23 mouse cellular contexts compared by ENCODE assay signal in genomic region chr16:33170716-33171587, GRCm38 (mm10). TPM values are rescaled to one million over a fixed set of nuclear protein-coding genes. Genes with fewer than 3 reads are reported as not detected.
DNase-seq lines count a peak whose midpoint lies in the region; ATAC-seq lines count a peak whose summit lies in the region.
"Had no signal": no experiment of that assay in that cellular context is flagged by ENCODE, and none has a peak within 500 bp of the region (broad histone marks: within the 10 kb centered on the region; RNA-seq: fewer than 3 reads in every experiment).

No protein-coding gene starts in this region.

- H3K9me3 ChIP-seq in liver, embryonic 13.5 days (replicated peaks): no peaks in the 10 kb centered on the region
- no peaks in the 10 kb centered on the region for H3K9me3 ChIP-seq in liver, embryonic 11.5 days (ENCODE audit: control insufficient read depth, low read length)
- H3K9me3 ChIP-seq in kidney, embryonic 15.5 days (replicated peaks): no peaks in the 10 kb centered on the region; the same call in 1 of the 2 replicates
- H3K9me3 ChIP-seq in limb, embryonic 12.5 days: no peaks in the 10 kb centered on the region
- H3K9me3 ChIP-seq in heart, embryonic 11.5 days (replicated peaks; ENCODE audit: control insufficient read depth, low read length): no peaks in the 10 kb centered on the region
- no peaks in the 10 kb centered on the region for H3K9me3 ChIP-seq in hindbrain, embryonic 10.5 days
- H3K9me3 ChIP-seq: embryonic facial prominence, embryonic 15.5 days; heart, embryonic 13.5 days; midbrain, embryonic 13.5 days; stomach, embryonic 15.5 days had no signal

- no peak overlapping the region for H3K9ac ChIP-seq in liver, embryonic 13.5 days
- H3K9ac ChIP-seq in liver, embryonic 11.5 days (ENCODE audit: low read depth, low read length): no peak overlapping the region
- H3K9ac ChIP-seq in kidney, embryonic 15.5 days: no peak overlapping the region
- H3K9ac ChIP-seq in limb, embryonic 12.5 days (replicated peaks): no peak overlapping the region
- H3K9ac ChIP-seq in heart, embryonic 11.5 days (ENCODE audit: low read depth, low read length): no peak overlapping the region
- H3K9ac ChIP-seq: embryonic facial prominence, embryonic 15.5 days; heart, embryonic 13.5 days; limb, embryonic 13.5 days; lung, embryonic 14.5 days; midbrain, embryonic 13.5 days; stomach, embryonic 15.5 days had no signal

- H3K4me3 ChIP-seq in liver, embryonic 13.5 days (replicated peaks): no peak overlapping the region
- H3K4me3 ChIP-seq in liver, embryonic 11.5 days (ENCODE audit: low read depth, low read length): no peak overlapping the region
- no peak overlapping the region for H3K4me3 ChIP-seq in kidney, embryonic 15.5 days (replicated peaks)
- no peak overlapping the region for H3K4me3 ChIP-seq in limb, embryonic 12.5 days (replicated peaks)
- H3K4me3 ChIP-seq in heart, embryonic 11.5 days (ENCODE audit: low read depth, low read length): no peak overlapping the region
- H3K4me3 ChIP-seq in hindbrain, embryonic 10.5 days: no peak overlapping the region
- H3K4me3 ChIP-seq: embryonic facial prominence, embryonic 15.5 days; heart, embryonic 13.5 days; left cerebral cortex, adult 2 months; limb, embryonic 13.5 days; midbrain, embryonic 13.5 days; stomach, embryonic 15.5 days had no signal

- H3K36me3 ChIP-seq in liver, embryonic 13.5 days: no peaks in the 10 kb centered on the region
- no peaks in the 10 kb centered on the region for H3K36me3 ChIP-seq in liver, embryonic 11.5 days (ENCODE audit: control insufficient read depth, insufficient read depth, low read length)
- H3K36me3 ChIP-seq in kidney, embryonic 15.5 days: no peaks in the 10 kb centered on the region
- H3K36me3 ChIP-seq in limb, embryonic 12.5 days: no peaks in the 10 kb centered on the region
- H3K36me3 ChIP-seq in heart, embryonic 11.5 days (ENCODE audit: control insufficient read depth, insufficient read depth, low read length): no peaks in the 10 kb centered on the region
- H3K36me3 ChIP-seq in hindbrain, embryonic 10.5 days: no peaks in the 10 kb centered on the region
- H3K36me3 ChIP-seq: embryonic facial prominence, embryonic 15.5 days; heart, embryonic 13.5 days; limb, embryonic 13.5 days; midbrain, embryonic 13.5 days; stomach, embryonic 15.5 days had no signal

- DNase-seq in liver, embryonic 13.5 days: no peak
- no peak for DNase-seq in liver, embryonic 11.5 days (ENCODE audit: low spot score)
- peak; percentile 10 for DNase-seq in forelimb bud, embryonic 11.5 days (ENCODE audit: low read depth, low spot score)
- DNase-seq in hindbrain, embryonic 10.5 days (ENCODE audit: low spot score): no peak
- no peak for DNase-seq in frontal cortex, postnatal 36 days (ENCODE audit: low spot score in 2 of 2)
- DNase-seq: adrenal gland, postnatal 14 days; cerebellum, adult 9-10 months; embryo, embryonic 11 days; heart, postnatal 36 days; lung, embryonic 14.5 days; lung, postnatal 4 days; thymus, postnatal 14 days had no signal

- WGBS in liver, embryonic 13.5 days (ENCODE audit: insufficient replicate concordance): 60% methylated on average over 9 of the region's 9 CpGs
- WGBS in liver, embryonic 11.5 days: 61% methylated on average over 9 of the region's 9 CpGs
- WGBS in kidney, embryonic 15.5 days: 64% methylated on average over 9 of the region's 9 CpGs
- 57% methylated on average over 9 of the region's 9 CpGs for WGBS in limb, embryonic 12.5 days
- 65% methylated on average over 9 of the region's 9 CpGs for WGBS in heart, embryonic 11.5 days (ENCODE audit: insufficient replicate concordance)
- WGBS in hindbrain, embryonic 10.5 days: 82% methylated on average over 9 of the region's 9 CpGs

- ATAC-seq in liver, embryonic 13.5 days (ENCODE audit: low read depth): 0 out of 2 replicates have a peak, but pooled peaks have one; percentile 18
- ATAC-seq in liver, embryonic 11.5 days (replicated peaks; ENCODE audit: low FRiP score): no peak
- peak; percentile 64; the same call in 1 of the 2 replicates for ATAC-seq in kidney, embryonic 15.5 days (replicated peaks; ENCODE audit: low FRiP score)
- peak; percentile 52; the same call in 1 of the 2 replicates for ATAC-seq in limb, embryonic 12.5 days (ENCODE audit: insufficient number of reproducible peaks, insufficient read depth, low FRiP score, low TSS enrichment, low read depth)
- no peak for ATAC-seq in heart, embryonic 11.5 days (replicated peaks; ENCODE audit: insufficient number of reproducible peaks, low FRiP score, low TSS enrichment)
- ATAC-seq: activated CD4-positive, CD25-positive, alpha-beta regulatory T cell, adult 4 months; midbrain, embryonic 13.5 days; Patski had no signal

- no peak overlapping the region for H3K4me2 ChIP-seq in liver, embryonic 13.5 days
- no peak overlapping the region for H3K4me2 ChIP-seq in liver, embryonic 11.5 days
- no peak overlapping the region for H3K4me2 ChIP-seq in kidney, embryonic 15.5 days
- H3K4me2 ChIP-seq in limb, embryonic 12.5 days: no peak overlapping the region
- H3K4me2 ChIP-seq in heart, embryonic 11.5 days: no peak overlapping the region
- H3K4me2 ChIP-seq: embryonic facial prominence, embryonic 15.5 days; heart, embryonic 13.5 days; limb, embryonic 13.5 days; lung, embryonic 14.5 days; midbrain, embryonic 13.5 days; stomach, embryonic 15.5 days had no signal

- H3K27ac ChIP-seq in liver, embryonic 13.5 days: no peak overlapping the region
- no peak overlapping the region for H3K27ac ChIP-seq in liver, embryonic 11.5 days (ENCODE audit: low read depth, low read length)
- peak overlapping the region; percentile 52; the same call in 1 of the 2 replicates for H3K27ac ChIP-seq in kidney, embryonic 15.5 days
- H3K27ac ChIP-seq in limb, embryonic 12.5 days: no peak overlapping the region
- no peak overlapping the region for H3K27ac ChIP-seq in heart, embryonic 11.5 days (ENCODE audit: low read depth, low read length)
- H3K27ac ChIP-seq in hindbrain, embryonic 10.5 days: no peak overlapping the region
- H3K27ac ChIP-seq: embryonic facial prominence, embryonic 15.5 days; heart, embryonic 13.5 days; left cerebral cortex, adult 2 months; limb, embryonic 13.5 days; midbrain, embryonic 13.5 days; stomach, embryonic 15.5 days had no signal

- no peaks in the 10 kb centered on the region; the same call in 1 of the 2 replicates for H3K4me1 ChIP-seq in liver, embryonic 13.5 days (replicated peaks)
- H3K4me1 ChIP-seq in liver, embryonic 11.5 days (replicated peaks; ENCODE audit: control insufficient read depth, insufficient read depth, low read length): no peaks in the 10 kb centered on the region
- no peaks in the 10 kb centered on the region for H3K4me1 ChIP-seq in kidney, embryonic 15.5 days
- H3K4me1 ChIP-seq in limb, embryonic 12.5 days (replicated peaks): peaks cover 13% of the 10 kb centered on the region
- H3K4me1 ChIP-seq in heart, embryonic 11.5 days (ENCODE audit: control insufficient read depth, insufficient read depth, low read length): no peaks in the 10 kb centered on the region
- H3K4me1 ChIP-seq in hindbrain, embryonic 10.5 days (replicated peaks): no peaks in the 10 kb centered on the region; the same call in 1 of the 2 replicates
- H3K4me1 ChIP-seq: embryonic facial prominence, embryonic 15.5 days; limb, embryonic 13.5 days; midbrain, embryonic 13.5 days; stomach, embryonic 15.5 days had no signal

- no peaks in the 10 kb centered on the region for H3K27me3 ChIP-seq in liver, embryonic 13.5 days
- H3K27me3 ChIP-seq in liver, embryonic 11.5 days (replicated peaks; ENCODE audit: control insufficient read depth, insufficient read depth, low read length): no peaks in the 10 kb centered on the region
- H3K27me3 ChIP-seq in kidney, embryonic 15.5 days: no peaks in the 10 kb centered on the region
- H3K27me3 ChIP-seq in limb, embryonic 12.5 days: no peaks in the 10 kb centered on the region; the same call in 1 of the 2 replicates
- H3K27me3 ChIP-seq in heart, embryonic 11.5 days (ENCODE audit: control insufficient read depth, insufficient read depth, low read length): no peaks in the 10 kb centered on the region
- no peaks in the 10 kb centered on the region for H3K27me3 ChIP-seq in hindbrain, embryonic 10.5 days (ENCODE audit: insufficient read depth, poor library complexity, severe bottlenecking)
- H3K27me3 ChIP-seq: embryonic facial prominence, embryonic 15.5 days; heart, embryonic 13.5 days; limb, embryonic 13.5 days; midbrain, embryonic 13.5 days; Patski; stomach, embryonic 15.5 days had no signal

RNA-seq across cellular contexts. Expression of gene Osbpl11, which starts 13.9 kb away (rescaled TPM):
- polyA plus RNA-seq in liver, embryonic 13.5 days (2015; fragmentation: Nextera tagmentation; extraction: Ambion mirVana): 5.2 and 5.8 TPM in 2 replicates
- polyA plus RNA-seq in liver, embryonic 11.5 days (2014; fragmentation: Nextera tagmentation; extraction: Ambion mirVana): 14.8 and 15.1 TPM in 2 replicates
- 17.2 and 18.9 TPM in 2 replicates for polyA plus RNA-seq in kidney, embryonic 15.5 days (2015; fragmentation: Nextera tagmentation; extraction: Ambion mirVana)
- polyA plus RNA-seq in limb, embryonic 12.5 days (2016; fragmentation: Nextera tagmentation; extraction: Ambion mirVana): 27.6 and 28.4 TPM in 2 replicates
- polyA plus RNA-seq in heart, embryonic 11.5 days (2014; fragmentation: Nextera tagmentation; extraction: Ambion mirVana): 15.1 and 17.2 TPM in 2 replicates
- 23.2 and 24.0 TPM in 2 replicates for polyA plus RNA-seq in hindbrain, embryonic 10.5 days (2016; fragmentation: Nextera tagmentation; extraction: Ambion mirVana)

Comparison
In these comparisons a context has a peak if more than half of its experiments do, and no peak if none do; other contexts are left out.
1. ATAC-seq: peak in liver, embryonic 13.5 days (single experiment), kidney, embryonic 15.5 days (single experiment) and limb, embryonic 12.5 days (single experiment); none in liver, embryonic 11.5 days (single experiment) and heart, embryonic 11.5 days (single experiment).